Mouse (Mus musculus): ENCODE data around the gene Lrch4.

DNA sequence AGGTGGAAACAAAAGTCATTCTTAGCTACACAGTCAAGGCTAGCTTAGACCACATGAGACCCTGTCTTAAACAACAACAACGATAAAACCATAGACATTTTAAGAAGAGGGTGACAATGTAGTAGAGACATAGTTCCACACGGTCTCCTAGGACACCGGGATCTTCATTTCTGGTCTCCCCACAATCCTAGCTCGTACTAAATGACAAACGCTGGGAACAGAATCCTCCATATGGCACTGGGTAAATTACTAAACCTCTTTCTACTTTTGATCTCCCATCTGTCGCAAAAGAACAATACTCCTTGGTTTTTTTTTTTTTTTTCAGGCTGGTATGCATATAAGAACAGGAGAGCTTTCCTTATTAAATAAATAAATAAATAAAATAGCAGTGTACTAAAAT is 53.6 kb downstream of the Lrch4 start:
- TF ChIP-seq POLR2A (IDR thresholded peaks at IDR 0.05; ENCODE audit: low read depth, low read length), result no peak
- no peak for TF ChIP-seq CTCF (IDR thresholded peaks at IDR 0.05; ENCODE audit: extremely low read depth, insufficient read depth, insufficient read length, insufficient replicate concordance)

Measured in spleen, adult 2 months (tissue).